Mouse (Mus musculus): ENCODE measurements around the gene Pappa. TPM values are rescaled to one million over a fixed set of nuclear protein-coding genes. Genes with fewer than 3 reads are reported as not detected.

Pappa gene
- total and polyA plus RNA-seq, 2 experiments from 2014 or later = 0.57 to 3.7 TPM

- DNase-seq (ENCODE audit: low spot score) (no peak), ATAC-seq (ENCODE audit: low FRiP score) (no peak)
- no peaks in the 10 kb centered on the region for H3K4me1 ChIP-seq (ENCODE audit: insufficient read depth, low read length)
- H3K9ac ChIP-seq (replicated peaks; ENCODE audit: low read length, poor library complexity, severe bottlenecking) = no peak overlapping the region
- H3K27ac ChIP-seq (ENCODE audit: low read depth, low read length) = no peak overlapping the region
- TF ChIP-seq CTCF (IDR thresholded peaks at IDR 0.05) = no peak
- 92% methylated on average over 3 of the region's 3 CpGs for WGBS
- no peaks in the 10 kb centered on the region for H3K9me3 ChIP-seq (ENCODE audit: low read length)
- no peak overlapping the region for H3K4me2 ChIP-seq (ENCODE audit: low read depth, low read length, poor library complexity, severe bottlenecking)
- H3K36me3 ChIP-seq (ENCODE audit: insufficient read depth, low read length) = no peaks in the 10 kb centered on the region
- no peaks in the 10 kb centered on the region for H3K27me3 ChIP-seq (ENCODE audit: insufficient read depth, low read length)
- no peak overlapping the region for H3K4me3 ChIP-seq (ENCODE audit: low read depth, low read length)
Observed at GRCm38 (mm10) chr4:65372731-65373130, 248.8 kb downstream of the Pappa start.

GRCm38 (mm10) chr4:65373841-65374240, 249.9 kb downstream of the Pappa start:
- H3K4me1 ChIP-seq (ENCODE audit: insufficient read depth, low read length) = no peaks in the 10 kb centered on the region
- no peaks in the 10 kb centered on the region for H3K36me3 ChIP-seq (ENCODE audit: insufficient read depth, low read length)
- WGBS = 45% methylated on average over 1 of the region's 1 CpGs
- H3K9me3 ChIP-seq (ENCODE audit: low read length) = no peaks in the 10 kb centered on the region
- no peaks in the 10 kb centered on the region for H3K27me3 ChIP-seq (ENCODE audit: insufficient read depth, low read length)
- H3K4me3 ChIP-seq (ENCODE audit: low read depth, low read length) = no peak overlapping the region
- no peak overlapping the region for H3K27ac ChIP-seq (ENCODE audit: low read depth, low read length)
- TF ChIP-seq CTCF (IDR thresholded peaks at IDR 0.05) = no peak
- no peak for DNase-seq (ENCODE audit: low spot score)
- H3K9ac ChIP-seq (replicated peaks; ENCODE audit: low read length, poor library complexity, severe bottlenecking) = no peak overlapping the region
- no peak for ATAC-seq (ENCODE audit: low FRiP score)
- H3K4me2 ChIP-seq (ENCODE audit: low read depth, low read length, poor library complexity, severe bottlenecking) = no peak overlapping the region

GRCm38 (mm10) chr4:65376571-65376970, 252.6 kb downstream of the Pappa start:
- 94% methylated on average over 2 of the region's 2 CpGs for WGBS
- ATAC-seq (ENCODE audit: low FRiP score) (no peak), DNase-seq (ENCODE audit: low spot score) (no peak)
- Histone ChIP-seq H3K4me2 (ENCODE audit: low read depth, low read length, poor library complexity, severe bottlenecking) (no peak overlapping the region), H3K36me3 (ENCODE audit: insufficient read depth, low read length) (no peaks in the 10 kb centered on the region), H3K9ac (replicated peaks; ENCODE audit: low read length, poor library complexity, severe bottlenecking) (no peak overlapping the region), H3K27me3 (ENCODE audit: insufficient read depth, low read length) (no peaks in the 10 kb centered on the region), H3K9me3 (ENCODE audit: low read length) (no peaks in the 10 kb centered on the region), H3K4me1 (ENCODE audit: insufficient read depth, low read length) (no peaks in the 10 kb centered on the region), H3K27ac (ENCODE audit: low read depth, low read length) (no peak overlapping the region), H3K4me3 (ENCODE audit: low read depth, low read length) (no peak overlapping the region)
- no peak for TF ChIP-seq CTCF (IDR thresholded peaks at IDR 0.05)

- ATAC-seq (ENCODE audit: low FRiP score) (no peak), DNase-seq (ENCODE audit: low spot score) (no peak)
- Histone ChIP-seq H3K9me3 (ENCODE audit: low read length) (no peaks in the 10 kb centered on the region), H3K9ac (replicated peaks; ENCODE audit: low read length, poor library complexity, severe bottlenecking) (no peak overlapping the region), H3K4me2 (ENCODE audit: low read depth, low read length, poor library complexity, severe bottlenecking) (no peak overlapping the region), H3K4me1 (ENCODE audit: insufficient read depth, low read length) (no peaks in the 10 kb centered on the region), H3K4me3 (ENCODE audit: low read depth, low read length) (no peak overlapping the region), H3K36me3 (ENCODE audit: insufficient read depth, low read length) (no peaks in the 10 kb centered on the region), H3K27me3 (ENCODE audit: insufficient read depth, low read length) (no peaks in the 10 kb centered on the region), H3K27ac (ENCODE audit: low read depth, low read length) (no peak overlapping the region)
- 92% methylated on average over 4 of the region's 4 CpGs for WGBS
- TF ChIP-seq CTCF (IDR thresholded peaks at IDR 0.05) = no peak
Observed at GRCm38 (mm10) chr4:65379461-65379860, 255.5 kb downstream of the Pappa start.

GRCm38 (mm10) chr4:65383070-65383469, 259.1 kb downstream of the Pappa start:
- WGBS = 95% methylated on average over 4 of the region's 4 CpGs
- H3K36me3 ChIP-seq (ENCODE audit: insufficient read depth, low read length) = no peaks in the 10 kb centered on the region
- ATAC-seq (ENCODE audit: low FRiP score) = no peak

GRCm38 (mm10) chr4:65391001-65391400, 267.0 kb downstream of the Pappa start:
- ATAC-seq (ENCODE audit: low FRiP score) (no peak), DNase-seq (ENCODE audit: low spot score) (no peak)
- no peak overlapping the region for H3K27ac ChIP-seq (ENCODE audit: low read depth, low read length)
- no peaks in the 10 kb centered on the region for H3K9me3 ChIP-seq (ENCODE audit: low read length)
- H3K4me3 ChIP-seq (ENCODE audit: low read depth, low read length) = no peak overlapping the region
- H3K36me3 ChIP-seq (ENCODE audit: insufficient read depth, low read length) = peaks cover 2% of the 10 kb centered on the region; the same call in 1 of the 2 replicates
- H3K27me3 ChIP-seq (ENCODE audit: insufficient read depth, low read length) = no peaks in the 10 kb centered on the region
- H3K4me2 ChIP-seq (ENCODE audit: low read depth, low read length, poor library complexity, severe bottlenecking) = no peak overlapping the region
- WGBS = 81% methylated on average over 4 of the region's 4 CpGs
- H3K9ac ChIP-seq (replicated peaks; ENCODE audit: low read length, poor library complexity, severe bottlenecking) = no peak overlapping the region
- no peak for TF ChIP-seq CTCF (IDR thresholded peaks at IDR 0.05)
- H3K4me1 ChIP-seq (ENCODE audit: insufficient read depth, low read length) = no peaks in the 10 kb centered on the region

More at GRCm38 (mm10) chr4:65383070-65383469, 259.1 kb downstream of the Pappa start:
- no peaks in the 10 kb centered on the region for H3K4me1 ChIP-seq (ENCODE audit: insufficient read depth, low read length)
- H3K27me3 ChIP-seq (ENCODE audit: insufficient read depth, low read length) = no peaks in the 10 kb centered on the region
- no peak overlapping the region for H3K9ac ChIP-seq (replicated peaks; ENCODE audit: low read length, poor library complexity, severe bottlenecking)
- H3K9me3 ChIP-seq (ENCODE audit: low read length) = no peaks in the 10 kb centered on the region
- H3K4me2 ChIP-seq (ENCODE audit: low read depth, low read length, poor library complexity, severe bottlenecking) = no peak overlapping the region
- no peak overlapping the region for H3K27ac ChIP-seq (ENCODE audit: low read depth, low read length)
- no peak for TF ChIP-seq CTCF (IDR thresholded peaks at IDR 0.05)
- DNase-seq (ENCODE audit: low spot score) = no peak
- H3K4me3 ChIP-seq (ENCODE audit: low read depth, low read length) = no peak overlapping the region
